Mouse (Mus musculus): Measurements from ENCODE around the gene Bahd1. TPM values are rescaled to one million over a fixed set of nuclear protein-coding genes. Genes with fewer than 3 reads are reported as not detected.
A peak's percentile ranks its signal among the peaks of the same experiment; 100 is the strongest.

The Bahd1 gene
- 4.2 and 5.0 TPM in 2 replicates for polyA plus RNA-seq (2015; fragmentation: Nextera tagmentation; extraction: Ambion mirVana)

DNA sequence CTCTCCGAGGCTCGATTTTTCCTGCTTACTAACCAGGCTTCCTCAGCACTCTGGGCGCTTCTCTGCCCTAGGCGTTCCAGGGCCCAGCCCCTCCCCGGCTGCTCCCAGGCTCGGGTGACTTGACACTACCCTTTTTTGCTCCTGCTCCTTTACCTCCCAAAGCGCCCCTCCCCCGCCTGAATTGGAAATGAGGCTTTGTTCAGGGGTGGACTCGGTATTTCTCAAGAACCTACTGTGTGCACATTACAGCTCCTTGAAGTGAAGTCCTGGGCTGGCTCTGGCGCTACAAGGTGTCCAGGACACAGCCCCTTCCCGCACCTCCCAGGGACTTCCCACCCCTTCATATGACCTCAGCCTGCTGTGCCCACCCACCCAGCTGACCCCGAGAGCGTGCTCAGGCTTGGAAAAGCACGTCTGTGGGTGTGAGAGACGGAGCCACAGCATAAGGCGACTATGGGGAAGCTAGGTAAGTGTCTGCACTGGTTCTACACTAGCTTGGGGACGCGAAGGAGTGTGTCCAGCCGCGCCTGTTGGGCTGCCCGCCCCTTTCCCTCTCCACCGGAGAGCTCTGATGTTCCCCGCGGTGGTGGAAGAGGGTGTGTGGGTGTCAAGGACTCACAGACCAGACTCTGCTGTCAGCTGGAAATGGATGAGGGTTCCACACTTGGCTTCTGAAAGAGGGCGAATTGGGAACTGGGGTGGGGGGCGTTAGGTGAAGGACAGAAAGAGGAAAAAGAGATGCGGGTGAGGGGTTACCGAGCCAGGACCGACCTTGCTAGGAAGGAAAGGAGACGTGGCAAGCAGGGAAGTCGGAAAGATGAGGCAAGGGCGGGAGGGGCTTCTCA lies at the start of gene Bahd1:
Bahd1 (plus strand) TSS at position 397 of the 845 bp plus-strand sequence.
- Histone ChIP-seq H3K4me3 (replicated peaks) (peak within 1 kb of the TSS; percentile 93), H3K9me3 (no peaks in the 10 kb centered on the region), H3K9ac (replicated peaks) (peak within 1 kb of the TSS; percentile 66), H3K27me3 (peaks cover 56% of the 10 kb centered on the region), H3K4me2 (replicated peaks) (peak within 1 kb of the TSS; percentile 97), H3K27ac (no peak within 1 kb of the TSS), H3K4me1 (replicated peaks) (peaks cover 67% of the 10 kb centered on the region), H3K36me3 (no peaks in the 10 kb centered on the region)
- WGBS = under 1% methylated on average over 31 of the region's 32 CpGs
- peak; percentile 10; the same call in 1 of the 2 replicates for ATAC-seq

DNA sequence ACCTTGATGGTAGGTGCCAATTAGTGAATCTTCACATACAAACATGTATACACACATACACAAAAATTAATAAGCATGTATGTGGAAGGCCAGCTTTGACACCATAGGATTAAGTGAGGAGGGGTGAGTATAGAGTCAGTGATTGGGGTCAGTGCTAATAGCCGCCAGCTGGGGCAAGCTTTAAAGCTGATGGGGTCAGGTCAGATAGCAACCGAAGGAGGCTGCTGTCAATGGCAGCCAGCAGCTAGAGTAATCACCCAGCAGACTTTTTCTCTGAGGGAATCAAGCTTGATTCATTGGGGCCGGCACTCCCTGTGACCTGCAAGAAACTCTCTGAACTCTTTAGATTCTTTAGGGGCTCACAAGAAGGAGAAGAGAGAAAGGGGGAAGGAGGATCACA lies 48.4 kb upstream of the Bahd1 start:
- Histone ChIP-seq H3K27me3 (no peaks in the 10 kb centered on the region; the same call in 1 of the 2 replicates), H3K4me1 (replicated peaks) (no peaks in the 10 kb centered on the region), H3K4me3 (replicated peaks) (no peak overlapping the region), H3K4me2 (replicated peaks) (no peak overlapping the region), H3K36me3 (no peaks in the 10 kb centered on the region), H3K27ac (no peak overlapping the region), H3K9me3 (no peaks in the 10 kb centered on the region), H3K9ac (replicated peaks) (no peak overlapping the region)
- WGBS = 33% methylated on average over 3 of the region's 3 CpGs
- no peak for ATAC-seq

DNA sequence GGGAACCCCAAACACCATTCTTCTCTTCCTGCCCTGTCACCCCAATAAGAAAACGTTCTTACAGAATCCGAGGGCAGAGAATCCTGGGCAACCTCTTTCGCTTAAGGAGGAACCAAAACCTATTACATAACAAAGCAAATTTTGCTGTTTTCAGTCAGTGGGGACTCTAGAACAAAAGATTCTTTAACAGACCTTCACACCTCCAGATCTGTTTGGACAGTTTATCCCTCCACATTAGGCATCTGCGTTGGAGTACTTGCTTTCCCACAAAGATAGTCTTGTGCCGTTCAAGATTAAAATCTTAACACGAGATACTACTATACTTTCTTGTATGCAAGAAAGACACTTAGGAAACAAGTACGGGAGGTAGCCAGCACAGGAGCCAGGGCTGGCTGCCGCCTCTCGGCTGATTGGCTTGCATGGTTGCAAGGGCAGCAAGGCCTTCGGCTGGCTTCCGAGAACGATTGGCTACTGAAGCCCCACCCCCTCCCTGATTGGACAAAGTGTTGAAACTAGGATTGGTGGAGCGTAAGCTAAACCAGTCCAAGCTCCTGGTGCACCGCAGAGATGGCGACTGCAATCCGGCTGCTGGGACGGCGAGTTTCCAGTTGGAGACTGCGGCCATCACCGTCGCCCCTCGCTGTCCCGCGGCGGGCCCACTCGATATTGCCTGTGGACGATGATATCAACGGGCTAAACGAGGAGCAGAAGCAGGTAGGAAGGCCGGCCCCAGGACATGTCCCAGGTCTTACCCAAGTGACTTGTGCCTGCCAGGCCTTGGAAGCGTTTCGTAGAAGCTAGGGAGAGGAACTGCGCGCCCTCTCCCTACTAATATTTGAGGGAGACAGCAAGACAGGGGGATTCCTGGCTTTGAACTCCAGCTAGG lies 38.5 kb upstream of the Bahd1 start, which contains the start of gene Ivd:
Ivd (plus strand) TSS at position 501 of the 886 bp plus-strand sequence.
- Histone ChIP-seq H3K9ac (replicated peaks) (peak within 1 kb of the TSS; percentile 83), H3K9me3 (no peaks in the 10 kb centered on the region), H3K4me2 (replicated peaks) (peak within 1 kb of the TSS; percentile 83), H3K27me3 (no peaks in the 10 kb centered on the region), H3K4me3 (replicated peaks) (peak within 1 kb of the TSS; percentile 73), H3K4me1 (replicated peaks) (peaks cover 17% of the 10 kb centered on the region), H3K27ac (peak within 1 kb of the TSS; percentile 74), H3K36me3 (no peaks in the 10 kb centered on the region)
- under 1% methylated on average over 34 of the region's 34 CpGs for WGBS
- ATAC-seq = peak; percentile 100

DNA sequence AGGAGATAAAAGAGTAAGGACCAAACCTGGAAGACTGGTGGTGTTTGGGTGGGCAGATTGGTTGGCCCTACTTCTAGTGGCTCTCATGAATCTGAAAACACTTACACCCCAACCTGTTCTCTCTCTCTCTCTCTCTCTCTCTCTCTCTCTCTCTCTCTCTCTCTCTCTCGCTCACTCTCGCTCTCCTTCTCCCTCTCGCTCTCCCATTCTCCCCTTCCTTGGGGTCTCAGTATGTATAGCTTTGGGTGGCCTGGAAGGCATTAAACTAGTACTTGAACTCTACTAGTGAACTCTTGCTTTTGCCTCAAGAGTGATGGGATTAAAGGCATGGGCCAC lies 37.9 kb upstream of the Bahd1 start:
- Histone ChIP-seq H3K27ac (no peak overlapping the region), H3K4me1 (replicated peaks) (peaks cover 17% of the 10 kb centered on the region), H3K9ac (replicated peaks) (peak overlapping the region; percentile 83), H3K4me2 (replicated peaks) (peak overlapping the region; percentile 83), H3K4me3 (replicated peaks) (peak overlapping the region; percentile 73), H3K27me3 (no peaks in the 10 kb centered on the region), H3K36me3 (no peaks in the 10 kb centered on the region), H3K9me3 (no peaks in the 10 kb centered on the region)
- no peak for ATAC-seq
- WGBS = 19% methylated on average over 3 of the region's 3 CpGs

DNA sequence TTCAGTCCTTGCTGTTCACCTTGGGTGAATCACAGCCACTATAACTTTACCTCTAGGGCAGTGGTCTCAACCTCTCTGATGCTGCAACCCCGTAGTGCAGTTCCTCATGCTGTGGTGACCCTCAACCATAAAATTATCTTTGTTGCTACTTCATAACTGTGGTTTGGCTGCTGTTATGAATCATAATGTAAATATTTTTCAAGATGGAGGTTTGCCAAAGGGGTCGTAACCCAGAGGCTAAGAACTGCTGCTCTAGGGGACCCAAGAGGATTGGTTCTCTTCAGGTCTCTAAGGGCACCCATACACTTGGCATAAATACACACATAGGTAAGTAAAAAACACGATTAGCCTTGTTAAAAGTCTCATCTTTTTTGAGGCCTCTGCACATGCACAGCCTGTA lies 29.6 kb upstream of the Bahd1 start:
- H3K4me2 ChIP-seq (replicated peaks) = no peak overlapping the region
- peaks cover 47% of the 10 kb centered on the region for H3K36me3 ChIP-seq
- no peak overlapping the region for H3K4me3 ChIP-seq (replicated peaks)
- H3K27ac ChIP-seq = no peak overlapping the region
- H3K27me3 ChIP-seq = no peaks in the 10 kb centered on the region
- no peak for ATAC-seq
- 91% methylated on average over 3 of the region's 3 CpGs for WGBS
- H3K9me3 ChIP-seq = no peaks in the 10 kb centered on the region
- H3K4me1 ChIP-seq (replicated peaks) = no peaks in the 10 kb centered on the region
- no peak overlapping the region for H3K9ac ChIP-seq (replicated peaks)

DNA sequence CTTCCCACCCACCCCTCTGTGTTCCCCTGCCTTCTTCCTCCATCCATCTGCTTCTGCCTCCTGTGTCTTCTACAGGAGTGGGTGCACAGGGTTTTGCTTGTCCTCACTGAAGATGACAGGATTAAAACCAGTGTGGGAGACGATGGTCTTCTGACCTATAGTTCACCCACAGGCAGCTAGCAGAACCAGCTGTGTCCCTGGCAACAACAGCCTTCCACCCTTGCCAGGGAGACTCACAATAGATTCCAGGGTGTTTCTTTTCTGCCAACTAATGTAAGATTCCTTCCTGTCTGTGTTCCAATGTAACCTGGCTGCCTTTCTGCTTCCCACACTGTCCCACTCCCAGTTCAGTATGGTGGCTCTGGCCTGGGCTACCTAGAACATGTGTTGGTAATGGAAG lies 29.1 kb upstream of the Bahd1 start:
- WGBS = 80% methylated on average over 1 of the region's 1 CpGs
- Histone ChIP-seq H3K27ac (no peak overlapping the region), H3K4me3 (replicated peaks) (no peak overlapping the region), H3K27me3 (no peaks in the 10 kb centered on the region), H3K4me2 (replicated peaks) (no peak overlapping the region), H3K4me1 (replicated peaks) (no peaks in the 10 kb centered on the region), H3K9ac (replicated peaks) (no peak overlapping the region), H3K9me3 (no peaks in the 10 kb centered on the region), H3K36me3 (peaks cover 47% of the 10 kb centered on the region)
- ATAC-seq = no peak

DNA sequence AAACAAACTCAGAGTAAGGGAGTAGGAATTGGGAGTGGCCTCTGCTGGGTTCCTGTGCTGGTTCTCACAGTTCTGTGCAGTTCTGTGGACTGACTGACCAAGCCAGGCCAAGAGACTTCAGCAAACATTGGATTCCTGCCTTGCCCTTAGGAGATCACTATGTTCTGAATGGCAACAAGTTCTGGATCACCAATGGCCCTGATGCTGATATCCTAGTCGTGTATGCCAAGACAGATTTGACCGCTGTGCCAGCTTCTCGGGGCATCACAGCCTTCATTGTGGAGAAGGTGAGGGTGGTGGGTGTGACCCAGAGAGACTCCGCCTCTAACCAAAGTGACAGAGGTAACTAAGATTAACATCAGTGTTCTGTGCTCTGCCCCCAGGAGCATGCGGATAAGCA lies 27.2 kb upstream of the Bahd1 start:
- WGBS = 94% methylated on average over 5 of the region's 5 CpGs
- H3K4me1 ChIP-seq (replicated peaks) = no peaks in the 10 kb centered on the region
- no peak overlapping the region for H3K27ac ChIP-seq
- H3K9ac ChIP-seq (replicated peaks) = no peak overlapping the region
- no peak overlapping the region for H3K4me3 ChIP-seq (replicated peaks)
- H3K9me3 ChIP-seq = no peaks in the 10 kb centered on the region
- ATAC-seq = no peak
- H3K36me3 ChIP-seq = peaks cover 65% of the 10 kb centered on the region
- H3K4me2 ChIP-seq (replicated peaks) = no peak overlapping the region
- H3K27me3 ChIP-seq = no peaks in the 10 kb centered on the region

DNA sequence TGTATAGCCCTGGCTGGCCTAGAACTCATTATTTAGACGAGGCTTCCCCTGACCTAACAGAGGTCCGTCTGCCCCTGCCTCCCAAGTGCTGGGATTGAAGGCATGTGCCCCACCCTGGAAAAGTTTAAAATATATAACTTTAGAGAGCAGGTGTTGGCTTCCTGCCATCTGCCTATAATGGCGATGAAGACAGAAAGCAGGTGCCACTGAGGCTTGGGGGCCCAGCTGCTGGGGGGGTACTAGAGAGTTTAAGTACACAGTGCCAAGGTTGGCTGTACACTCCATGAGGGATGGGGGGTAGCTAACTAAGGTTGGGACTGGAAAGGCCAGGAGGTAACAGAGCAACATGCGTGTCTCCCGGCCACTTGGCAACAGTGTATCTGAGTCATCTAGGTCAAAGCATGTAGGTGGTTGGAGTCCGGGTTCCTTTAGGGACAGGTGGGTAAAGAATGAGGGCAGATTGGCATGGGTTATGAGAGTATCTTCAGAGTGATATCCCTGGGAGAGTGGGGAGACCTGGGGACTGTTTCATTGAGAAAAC lies 26.2 kb upstream of the Bahd1 start:
- Histone ChIP-seq H3K4me1 (replicated peaks) (no peaks in the 10 kb centered on the region), H3K9ac (replicated peaks) (no peak overlapping the region), H3K4me2 (replicated peaks) (no peak overlapping the region), H3K9me3 (no peaks in the 10 kb centered on the region), H3K4me3 (replicated peaks) (no peak overlapping the region), H3K36me3 (peaks cover 65% of the 10 kb centered on the region), H3K27ac (no peak overlapping the region), H3K27me3 (no peaks in the 10 kb centered on the region)
- ATAC-seq = no peak
- 94% methylated on average over 6 of the region's 6 CpGs for WGBS

DNA sequence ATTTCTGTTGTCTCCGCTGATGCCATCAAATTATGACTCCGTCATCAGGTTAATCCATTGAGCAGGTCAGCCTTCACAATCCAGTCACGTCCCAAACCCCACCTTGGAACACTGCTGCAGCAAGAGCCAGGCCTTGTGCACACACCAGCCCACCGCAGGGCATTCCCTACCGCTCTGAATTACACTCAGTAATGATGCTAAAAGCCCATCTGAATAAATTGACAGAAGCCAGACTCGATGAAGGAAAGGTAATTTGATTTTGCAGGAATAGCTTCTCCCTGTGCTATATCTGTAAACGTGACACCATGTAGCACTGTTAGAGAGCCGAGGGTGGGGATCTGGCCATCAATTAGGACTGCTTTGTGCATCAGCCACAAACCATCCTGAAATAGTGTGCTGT lies 24.9 kb upstream of the Bahd1 start:
- Histone ChIP-seq H3K9me3 (no peaks in the 10 kb centered on the region), H3K27me3 (no peaks in the 10 kb centered on the region), H3K4me3 (replicated peaks) (no peak overlapping the region), H3K9ac (replicated peaks) (no peak overlapping the region), H3K27ac (no peak overlapping the region), H3K36me3 (peaks cover 57% of the 10 kb centered on the region), H3K4me1 (replicated peaks) (no peaks in the 10 kb centered on the region), H3K4me2 (replicated peaks) (no peak overlapping the region)
- 91% methylated on average over 8 of the region's 8 CpGs for WGBS
- no peak for ATAC-seq

DNA sequence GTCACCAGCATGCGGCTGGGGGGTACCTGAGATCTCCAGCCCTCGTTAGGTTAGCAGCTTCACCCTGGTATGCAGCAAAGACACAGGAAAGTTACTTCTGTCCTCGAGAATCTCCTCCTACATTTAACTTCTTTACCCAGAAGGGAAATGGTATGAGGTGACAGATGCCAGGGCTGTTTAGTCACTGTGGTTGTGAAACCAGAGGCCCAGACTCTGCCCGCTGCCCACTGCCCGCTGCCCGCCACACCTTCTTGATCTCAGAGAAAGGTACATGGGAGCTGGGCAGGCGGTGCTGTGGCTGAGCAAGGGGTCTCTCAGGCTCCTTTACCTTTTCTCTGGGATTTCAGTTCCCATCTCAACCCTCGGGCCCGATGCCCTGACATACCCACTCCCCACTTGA lies 23.7 kb upstream of the Bahd1 start:
- Histone ChIP-seq H3K4me1 (replicated peaks) (no peaks in the 10 kb centered on the region), H3K36me3 (peaks cover 54% of the 10 kb centered on the region), H3K9ac (replicated peaks) (no peak overlapping the region), H3K4me2 (replicated peaks) (no peak overlapping the region), H3K27me3 (no peaks in the 10 kb centered on the region), H3K9me3 (no peaks in the 10 kb centered on the region), H3K27ac (no peak overlapping the region), H3K4me3 (replicated peaks) (no peak overlapping the region)
- WGBS = 92% methylated on average over 9 of the region's 9 CpGs
- ATAC-seq = no peak

DNA sequence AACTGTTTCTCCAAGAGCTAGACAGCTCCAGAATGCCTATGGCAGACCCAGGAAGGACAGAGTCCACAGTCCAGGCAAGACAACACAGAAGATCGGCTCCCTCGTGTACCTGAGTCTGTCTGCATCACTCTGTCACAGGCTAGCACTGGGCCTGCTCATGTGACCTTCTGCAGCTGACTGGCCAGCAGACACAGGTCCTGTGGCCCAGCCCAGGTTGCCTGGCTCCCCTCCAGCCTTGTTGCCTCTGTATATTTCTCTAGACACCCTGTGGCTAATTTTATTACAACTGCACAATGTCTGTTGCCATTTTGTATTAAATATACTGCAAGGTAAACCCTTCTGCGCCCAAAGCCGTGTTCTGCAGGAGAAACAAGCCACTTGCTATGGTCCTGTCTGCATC lies 19.2 kb upstream of the Bahd1 start:
- 88% methylated on average over 4 of the region's 4 CpGs for WGBS
- H3K9ac ChIP-seq (replicated peaks) = no peak overlapping the region

DNA sequence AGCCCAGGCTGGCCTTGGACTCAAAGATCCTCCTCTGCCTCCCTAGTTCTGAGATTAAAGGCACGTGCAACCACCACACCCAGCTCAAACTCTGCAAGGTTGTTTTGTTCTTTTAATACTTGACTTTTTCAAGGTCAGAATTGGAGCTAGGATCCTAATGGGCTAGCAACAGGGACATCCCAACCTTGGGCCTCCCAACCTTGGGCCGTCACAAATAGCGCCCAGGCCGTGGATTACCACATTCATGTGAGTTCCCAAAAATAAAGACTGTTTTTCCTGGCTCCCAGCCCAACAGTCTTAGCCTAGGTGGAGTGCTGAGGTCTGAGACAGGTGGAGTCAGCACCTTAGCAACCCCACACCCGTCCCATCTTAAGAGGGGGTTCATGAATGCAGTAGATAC lies 18.2 kb upstream of the Bahd1 start:
- Histone ChIP-seq H3K27me3 (peaks cover 26% of the 10 kb centered on the region), H3K9me3 (no peaks in the 10 kb centered on the region), H3K4me1 (replicated peaks) (peaks cover 5% of the 10 kb centered on the region; the same call in 1 of the 2 replicates), H3K36me3 (peaks cover 19% of the 10 kb centered on the region), H3K9ac (replicated peaks) (no peak overlapping the region), H3K4me3 (replicated peaks) (no peak overlapping the region), H3K27ac (no peak overlapping the region), H3K4me2 (replicated peaks) (no peak overlapping the region)
- no peak for ATAC-seq
- 86% methylated on average over 5 of the region's 5 CpGs for WGBS

More for the DNA sequence above, 19.2 kb upstream of the Bahd1 start:
- H3K4me3 ChIP-seq (replicated peaks) = no peak overlapping the region
- peaks cover 27% of the 10 kb centered on the region for H3K36me3 ChIP-seq
- no peaks in the 10 kb centered on the region for H3K9me3 ChIP-seq
- H3K27ac ChIP-seq = no peak overlapping the region
- H3K4me1 ChIP-seq (replicated peaks) = peaks cover 5% of the 10 kb centered on the region; the same call in 1 of the 2 replicates
- H3K4me2 ChIP-seq (replicated peaks) = no peak overlapping the region
- peaks cover 23% of the 10 kb centered on the region for H3K27me3 ChIP-seq
- no peak for ATAC-seq
